Mouse (Mus musculus): Measurements from ENCODE around the gene Thg1l. TPM values are rescaled to one million over a fixed set of nuclear protein-coding genes. Genes with fewer than 3 reads are reported as not detected.
A peak's percentile ranks its signal among the peaks of the same experiment; 100 is the strongest.

Thg1l gene
- 15.0 and 15.6 TPM in 2 replicates for polyA plus RNA-seq (2016; fragmentation: Nextera tagmentation; extraction: Ambion mirVana)

- Histone ChIP-seq H3K4me3 (peak within 1 kb of the TSS; percentile 76), H3K27me3 (ENCODE audit: low read depth, poor library complexity, severe bottlenecking) (no peaks in the 10 kb centered on the region), H3K9me3 (replicated peaks) (no peaks in the 10 kb centered on the region), H3K36me3 (peaks cover 31% of the 10 kb centered on the region), H3K4me1 (peaks cover 5% of the 10 kb centered on the region), H3K27ac (peak within 1 kb of the TSS; percentile 84)
- WGBS, result under 1% methylated on average over 32 of the region's 32 CpGs
- peak; percentile 95 for DNase-seq (ENCODE audit: low spot score)
These were observed at the start of gene Thg1l for GRCm38 (mm10) chr11:45955127-45955627. Gene Thg1l, minus strand, starts transcription at chr11:45955494.

DNA sequence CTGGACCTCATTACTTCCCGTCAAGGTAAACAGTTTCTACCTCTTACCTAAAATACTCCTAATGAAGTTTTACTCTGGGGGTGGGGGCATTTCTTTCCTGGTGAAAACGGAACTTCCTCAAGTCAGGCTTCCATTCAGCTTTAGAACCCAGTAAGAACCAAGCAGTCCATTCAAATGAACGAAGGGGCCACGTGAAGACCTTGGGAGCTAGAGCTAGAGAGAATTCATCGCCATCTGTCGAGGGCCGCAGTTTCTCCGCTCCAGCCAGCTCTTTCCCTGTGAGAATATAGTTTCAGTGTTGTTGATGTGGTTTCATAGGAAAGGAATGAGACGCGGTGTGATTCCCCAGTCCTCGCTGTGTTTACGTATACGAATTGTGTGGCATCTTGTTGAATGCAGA, 36.8 kb upstream of the Thg1l start:
- DNase-seq (ENCODE audit: low spot score), result peak; percentile 31
- Histone ChIP-seq H3K4me1 (peaks cover 9% of the 10 kb centered on the region), H3K27me3 (ENCODE audit: low read depth, poor library complexity, severe bottlenecking) (peaks cover 14% of the 10 kb centered on the region), H3K36me3 (no peaks in the 10 kb centered on the region), H3K4me3 (peak overlapping the region; percentile 49), H3K27ac (no peak overlapping the region), H3K9me3 (replicated peaks) (no peaks in the 10 kb centered on the region)
- WGBS, result 49% methylated on average over 13 of the region's 13 CpGs

DNA sequence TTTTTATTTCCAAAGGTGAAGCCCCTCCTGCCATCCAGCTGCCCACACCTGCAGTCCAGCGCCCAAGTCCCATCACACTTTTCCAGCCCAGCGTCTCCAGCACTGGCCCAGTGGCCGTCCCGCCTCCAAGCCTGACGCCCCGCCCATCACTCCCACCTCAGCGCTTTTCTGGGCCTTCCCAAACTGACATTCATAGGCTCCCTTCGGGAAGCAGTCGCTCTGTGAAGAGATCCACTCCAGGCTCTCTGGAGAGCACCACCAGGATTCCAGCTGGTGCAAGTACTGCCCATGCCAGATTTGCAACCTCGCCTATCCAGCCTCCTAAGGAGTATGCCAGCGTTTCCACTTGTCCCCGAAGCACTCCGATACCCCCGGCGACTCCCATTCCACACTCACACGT, 36.3 kb upstream of the Thg1l start:
- WGBS, result 8% methylated on average over 16 of the region's 16 CpGs

DNA sequence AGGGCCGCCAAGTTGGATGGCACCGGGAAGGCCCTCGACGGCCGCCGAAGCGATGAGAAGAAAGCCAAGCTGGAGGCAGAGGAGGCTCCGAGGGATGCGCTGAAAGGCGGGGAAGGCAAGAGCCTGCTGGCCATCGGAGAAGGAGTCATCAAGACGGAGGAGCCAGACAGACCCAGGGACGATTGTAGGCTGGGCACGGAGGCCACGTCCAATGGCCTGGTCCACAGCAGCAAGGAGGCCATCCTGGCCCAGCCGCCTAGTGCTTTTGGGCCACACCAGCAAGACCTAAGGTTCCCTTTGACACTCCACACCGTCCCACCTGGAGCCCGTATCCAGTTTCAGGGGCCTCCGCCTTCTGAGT, 25.6 kb upstream of the Thg1l start:
- Histone ChIP-seq H3K4me3 (peak overlapping the region; percentile 66), H3K27me3 (ENCODE audit: low read depth, poor library complexity, severe bottlenecking) (peaks cover 22% of the 10 kb centered on the region), H3K36me3 (no peaks in the 10 kb centered on the region), H3K27ac (peak overlapping the region; percentile 93), H3K9me3 (replicated peaks) (peaks cover 4% of the 10 kb centered on the region; the same call in 1 of the 2 replicates), H3K4me1 (peaks cover 15% of the 10 kb centered on the region)
- 41% methylated on average over 19 of the region's 19 CpGs for WGBS
- DNase-seq (ENCODE audit: low spot score), result no peak

More for the DNA sequence above, 36.3 kb upstream of the Thg1l start:
- peak; percentile 62 for DNase-seq (ENCODE audit: low spot score)
- Histone ChIP-seq H3K9me3 (replicated peaks) (no peaks in the 10 kb centered on the region), H3K4me1 (peaks cover 9% of the 10 kb centered on the region), H3K27me3 (ENCODE audit: low read depth, poor library complexity, severe bottlenecking) (peaks cover 14% of the 10 kb centered on the region), H3K36me3 (no peaks in the 10 kb centered on the region), H3K27ac (no peak overlapping the region), H3K4me3 (peak overlapping the region; percentile 49)

DNA sequence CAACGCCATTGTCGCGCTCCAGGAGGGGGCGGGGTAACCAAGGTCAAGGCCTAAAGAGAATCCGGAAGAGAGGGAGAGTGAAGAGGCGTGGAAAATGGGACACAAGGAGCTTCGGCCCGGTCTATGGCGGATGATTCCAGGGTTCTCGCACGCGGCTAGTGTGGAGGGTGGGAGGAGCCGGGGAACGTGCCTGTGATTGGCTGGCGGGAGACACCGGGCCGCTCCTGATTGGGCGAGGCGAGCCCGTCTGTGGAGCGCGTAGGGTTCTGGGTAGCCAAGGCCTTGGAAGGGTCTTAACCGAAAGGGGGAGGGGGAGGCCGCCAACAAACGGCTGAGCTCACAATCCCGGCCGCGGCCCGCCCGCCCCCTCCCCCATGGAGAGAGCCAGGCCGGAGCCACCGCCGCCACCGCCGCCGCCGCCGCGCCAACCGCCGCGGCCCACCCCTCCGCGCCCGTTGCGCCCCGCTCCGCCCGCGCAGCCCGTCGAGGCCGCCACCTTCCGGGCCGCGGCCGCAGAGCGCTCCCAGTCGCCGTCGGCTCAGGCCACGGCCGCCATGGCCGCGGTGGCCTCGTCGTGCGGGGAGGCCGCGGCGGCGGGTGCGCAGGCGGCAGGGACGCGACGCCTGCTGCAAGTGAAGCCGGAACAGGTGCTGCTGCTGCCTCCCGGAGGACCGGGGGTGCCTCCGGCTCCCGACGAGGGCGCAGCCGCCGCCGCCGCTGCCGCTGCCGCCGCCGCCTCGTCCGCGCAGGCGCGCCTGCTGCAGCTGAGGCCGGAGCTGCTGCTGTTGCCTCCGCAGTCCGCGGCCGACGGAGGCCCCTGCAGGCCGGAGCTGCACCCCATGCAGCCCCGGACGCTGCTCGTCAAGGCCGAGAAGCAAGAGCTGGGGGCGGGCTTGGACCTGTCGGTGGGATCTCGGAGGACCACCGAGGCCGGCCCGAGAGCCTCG, 24.9 kb upstream of the Thg1l start, which contains the start of gene Sox30:
Sox30 (plus strand) TSS at position 365 of the 947 bp plus-strand sequence.
- H3K9me3 ChIP-seq (replicated peaks), result peaks cover 4% of the 10 kb centered on the region; the same call in 1 of the 2 replicates
- peaks cover 22% of the 10 kb centered on the region for H3K27me3 ChIP-seq (ENCODE audit: low read depth, poor library complexity, severe bottlenecking)
- no peaks in the 10 kb centered on the region for H3K36me3 ChIP-seq
- peak within 1 kb of the TSS; percentile 93 for H3K27ac ChIP-seq
- WGBS, result 9% methylated on average over 112 of the region's 115 CpGs
- peak within 1 kb of the TSS; percentile 66 for H3K4me3 ChIP-seq
- peak; percentile 75 for DNase-seq (ENCODE audit: low spot score)
- peaks cover 15% of the 10 kb centered on the region for H3K4me1 ChIP-seq

DNA sequence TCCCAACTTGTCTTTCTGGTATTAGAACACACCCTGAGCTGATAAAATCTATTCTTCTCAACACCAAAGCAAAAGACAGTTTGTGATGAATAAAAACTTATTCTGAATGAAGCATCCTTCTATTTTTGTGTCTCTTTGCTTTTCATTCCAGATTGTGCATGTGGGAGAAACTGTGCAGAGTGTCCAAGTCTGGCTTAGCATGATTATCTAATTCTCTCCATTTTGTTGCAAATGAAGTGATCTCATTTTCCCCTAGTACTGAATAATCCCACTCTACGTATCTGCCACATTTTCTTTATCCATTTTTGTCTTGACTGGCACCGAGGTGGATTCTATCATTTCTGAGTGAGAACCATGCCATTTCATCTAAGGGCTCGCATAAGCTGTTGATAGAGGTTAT, 20.8 kb upstream of the Thg1l start:
- Histone ChIP-seq H3K4me3 (no peak overlapping the region), H3K27ac (no peak overlapping the region), H3K36me3 (no peaks in the 10 kb centered on the region), H3K27me3 (ENCODE audit: low read depth, poor library complexity, severe bottlenecking) (peaks cover 20% of the 10 kb centered on the region), H3K4me1 (peaks cover 13% of the 10 kb centered on the region), H3K9me3 (replicated peaks) (peaks cover 4% of the 10 kb centered on the region; the same call in 1 of the 2 replicates)
- WGBS, result 86% methylated on average over 3 of the region's 3 CpGs
- DNase-seq (ENCODE audit: low spot score), result no peak

DNA sequence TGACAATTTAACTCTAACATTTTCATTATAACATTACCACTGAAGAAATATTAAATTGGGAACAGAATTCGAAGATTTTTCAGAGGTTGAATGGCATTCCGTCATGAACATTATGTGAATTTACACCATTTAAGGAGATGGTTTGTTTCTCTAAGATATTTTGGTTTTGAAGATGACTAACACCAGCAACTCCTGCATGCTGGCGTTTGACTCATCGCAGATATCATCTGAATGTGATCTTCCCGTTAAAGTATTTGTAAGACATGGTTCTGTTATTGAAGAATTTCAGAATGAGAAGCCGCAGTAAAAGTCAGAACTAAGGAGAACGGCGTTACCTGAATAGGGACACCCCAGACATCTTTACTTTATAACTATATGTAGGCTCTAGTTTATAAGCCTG, 19.2 kb upstream of the Thg1l start:
- 87% methylated on average over 8 of the region's 8 CpGs for WGBS
- DNase-seq (ENCODE audit: low spot score), result no peak
- Histone ChIP-seq H3K9me3 (replicated peaks) (no peaks in the 10 kb centered on the region), H3K27me3 (ENCODE audit: low read depth, poor library complexity, severe bottlenecking) (peaks cover 11% of the 10 kb centered on the region), H3K27ac (no peak overlapping the region), H3K36me3 (no peaks in the 10 kb centered on the region), H3K4me3 (no peak overlapping the region), H3K4me1 (no peaks in the 10 kb centered on the region)

DNA sequence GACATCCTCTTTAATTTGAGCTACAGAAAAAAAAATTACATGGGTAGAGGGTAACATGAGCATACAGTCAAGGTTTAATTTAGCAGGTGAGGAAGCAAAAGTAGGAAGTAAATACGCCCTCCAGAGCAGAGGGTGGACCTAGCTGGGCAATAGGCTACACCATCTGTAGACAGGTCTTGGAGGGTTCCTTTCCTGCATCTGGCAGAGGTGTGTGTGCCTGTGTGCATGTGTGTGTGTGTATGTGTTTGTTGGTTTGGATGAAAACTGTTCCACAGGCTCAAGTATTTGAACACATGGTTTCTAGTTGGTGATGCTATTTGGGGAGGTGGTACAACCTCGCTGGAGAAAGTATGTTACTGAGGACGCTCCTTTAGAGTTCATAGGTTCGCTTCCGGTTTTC, 18.3 kb upstream of the Thg1l start:
- 89% methylated on average over 5 of the region's 5 CpGs for WGBS
- DNase-seq (ENCODE audit: low spot score), result no peak
- H3K9me3 ChIP-seq (replicated peaks), result no peaks in the 10 kb centered on the region
- H3K4me3 ChIP-seq, result no peak overlapping the region
- H3K27ac ChIP-seq, result no peak overlapping the region
- H3K4me1 ChIP-seq, result no peaks in the 10 kb centered on the region
- H3K27me3 ChIP-seq (ENCODE audit: low read depth, poor library complexity, severe bottlenecking), result 0 out of 2 replicates have a peak, but pooled peaks cover 6% of the 10 kb centered on the region
- H3K36me3 ChIP-seq, result no peaks in the 10 kb centered on the region

DNA sequence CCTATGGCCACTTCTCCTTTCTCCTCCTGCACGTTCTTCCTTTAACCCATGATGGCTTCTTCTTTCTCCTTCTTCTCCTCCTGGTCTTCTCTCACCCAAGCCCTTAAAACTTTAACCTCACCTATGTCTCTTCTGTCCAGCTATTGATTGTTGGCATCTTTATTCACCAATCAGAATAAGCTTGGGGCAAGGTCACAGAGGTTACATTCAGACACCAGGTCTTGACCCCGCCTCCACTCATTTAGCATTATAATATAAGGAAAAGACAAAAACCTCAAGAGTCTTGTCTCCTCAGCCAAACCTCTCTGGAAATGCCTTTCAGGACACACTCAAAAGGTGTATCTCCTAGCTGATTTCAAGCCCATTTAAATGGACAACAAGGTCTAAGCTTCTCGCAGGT, 13.2 kb upstream of the Thg1l start:
- H3K4me3 ChIP-seq, result no peak overlapping the region
- WGBS, result 89% methylated on average over 3 of the region's 3 CpGs
- H3K27ac ChIP-seq, result no peak overlapping the region
- no peaks in the 10 kb centered on the region for H3K4me1 ChIP-seq
- H3K9me3 ChIP-seq (replicated peaks), result no peaks in the 10 kb centered on the region
- no peaks in the 10 kb centered on the region for H3K36me3 ChIP-seq
- H3K27me3 ChIP-seq (ENCODE audit: low read depth, poor library complexity, severe bottlenecking), result 0 out of 2 replicates have a peak, but pooled peaks cover 6% of the 10 kb centered on the region
- DNase-seq (ENCODE audit: low spot score), result no peak

DNA sequence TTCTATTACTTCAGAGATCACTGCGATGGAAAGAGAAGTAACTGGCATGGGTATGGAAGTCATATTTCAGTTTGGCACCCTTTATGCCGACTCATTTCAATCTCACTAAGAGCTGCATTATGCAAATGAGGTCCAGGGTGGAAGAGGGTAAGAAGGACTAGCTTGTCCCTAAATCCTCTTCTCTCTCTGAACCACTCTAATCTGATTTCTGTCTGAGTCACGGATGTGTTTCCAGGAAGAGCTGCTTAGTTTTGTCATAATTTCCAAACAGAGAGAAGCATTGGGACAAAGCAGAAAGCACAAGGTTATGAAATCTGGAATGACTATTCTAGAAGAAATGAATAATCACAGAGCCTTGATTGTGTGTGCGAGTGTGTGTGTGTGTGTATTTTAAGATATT, 11.6 kb upstream of the Thg1l start:
- Histone ChIP-seq H3K4me3 (no peak overlapping the region), H3K4me1 (no peaks in the 10 kb centered on the region), H3K27me3 (ENCODE audit: low read depth, poor library complexity, severe bottlenecking) (0 out of 2 replicates have a peak, but pooled peaks cover 6% of the 10 kb centered on the region), H3K27ac (no peak overlapping the region), H3K36me3 (no peaks in the 10 kb centered on the region), H3K9me3 (replicated peaks) (no peaks in the 10 kb centered on the region)
- WGBS, result 90% methylated on average over 4 of the region's 4 CpGs
- no peak for DNase-seq (ENCODE audit: low spot score)

DNA sequence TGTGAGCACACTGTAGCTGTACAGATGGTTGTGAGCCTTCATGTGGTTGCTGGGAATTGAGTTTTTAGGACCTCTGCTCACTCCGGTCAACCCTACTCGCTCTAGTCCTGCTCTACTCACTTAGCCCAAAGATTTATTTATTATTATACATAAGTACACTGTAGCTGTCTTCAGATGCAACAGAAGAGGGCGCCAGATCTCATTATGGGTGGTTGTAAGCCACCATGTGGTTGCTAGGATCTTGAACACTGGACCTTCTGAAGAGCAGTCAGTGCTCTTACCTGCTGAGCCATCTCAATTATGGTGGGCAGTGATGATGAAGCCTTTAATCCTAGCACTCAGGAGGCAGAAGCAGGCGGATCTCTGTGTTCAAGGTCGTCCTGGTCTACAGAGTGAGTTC, 4.7 kb upstream of the Thg1l start:
- Histone ChIP-seq H3K36me3 (no peaks in the 10 kb centered on the region), H3K4me3 (no peak overlapping the region), H3K27me3 (ENCODE audit: low read depth, poor library complexity, severe bottlenecking) (no peaks in the 10 kb centered on the region), H3K9me3 (replicated peaks) (no peaks in the 10 kb centered on the region), H3K4me1 (no peaks in the 10 kb centered on the region), H3K27ac (no peak overlapping the region)
- DNase-seq (ENCODE audit: low spot score), result no peak
- WGBS, result 89% methylated on average over 5 of the region's 5 CpGs

DNA sequence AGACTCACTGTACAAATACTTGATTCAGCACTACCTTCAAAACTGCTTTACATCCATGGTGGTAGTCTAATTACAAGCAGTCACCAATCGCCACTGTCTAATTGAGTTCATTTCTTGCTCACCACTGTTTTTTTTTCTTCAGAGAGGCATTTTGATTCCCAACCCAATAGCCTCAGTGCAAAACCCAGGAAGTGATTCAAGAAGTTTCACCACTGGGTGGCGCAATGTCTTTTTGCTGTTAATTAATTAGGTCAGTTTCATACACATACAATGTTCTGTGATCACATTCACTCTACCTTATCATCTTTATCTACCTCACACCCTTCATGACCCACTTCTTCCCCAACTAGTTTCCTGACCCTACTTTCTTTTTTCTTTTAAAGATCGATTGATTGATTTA, 4.3 kb upstream of the Thg1l start:
- Histone ChIP-seq H3K4me1 (peaks cover 4% of the 10 kb centered on the region), H3K9me3 (replicated peaks) (no peaks in the 10 kb centered on the region), H3K4me3 (no peak overlapping the region), H3K27me3 (ENCODE audit: low read depth, poor library complexity, severe bottlenecking) (no peaks in the 10 kb centered on the region), H3K27ac (no peak overlapping the region), H3K36me3 (no peaks in the 10 kb centered on the region)
- WGBS, result 82% methylated on average over 3 of the region's 3 CpGs
- no peak for DNase-seq (ENCODE audit: low spot score)

DNA sequence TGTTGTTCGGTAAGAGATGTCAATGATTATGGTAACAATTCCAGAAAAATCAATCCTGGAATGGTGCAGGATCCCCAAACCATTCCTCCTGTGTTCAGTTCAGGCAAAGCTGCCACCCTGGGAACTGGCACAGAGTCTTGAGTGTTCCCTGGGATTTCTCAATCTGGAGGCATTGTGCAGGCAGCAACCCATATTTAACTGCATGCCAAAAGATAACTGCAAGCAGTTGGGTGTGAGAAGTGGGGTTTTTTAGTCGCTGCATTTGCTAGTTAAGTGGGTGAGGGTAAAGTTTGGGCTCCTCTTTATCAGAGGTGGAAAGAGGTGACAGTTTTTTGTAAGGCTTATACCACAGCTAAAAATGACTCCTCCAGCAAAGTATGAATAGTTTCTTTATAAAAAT, 7.8 kb downstream of the Thg1l start:
- H3K9me3 ChIP-seq (replicated peaks), result no peaks in the 10 kb centered on the region
- H3K4me3 ChIP-seq, result no peak overlapping the region
- H3K27me3 ChIP-seq (ENCODE audit: low read depth, poor library complexity, severe bottlenecking), result no peaks in the 10 kb centered on the region
- H3K4me1 ChIP-seq, result peaks cover 16% of the 10 kb centered on the region
- H3K36me3 ChIP-seq, result peaks cover 43% of the 10 kb centered on the region
- no peak for DNase-seq (ENCODE audit: low spot score)
- 92% methylated on average over 2 of the region's 2 CpGs for WGBS
- H3K27ac ChIP-seq, result no peak overlapping the region

Measured in limb, embryonic 10.5 days (tissue).